Mouse (Mus musculus): ENCODE data around the gene Gabrg2.

DNA sequence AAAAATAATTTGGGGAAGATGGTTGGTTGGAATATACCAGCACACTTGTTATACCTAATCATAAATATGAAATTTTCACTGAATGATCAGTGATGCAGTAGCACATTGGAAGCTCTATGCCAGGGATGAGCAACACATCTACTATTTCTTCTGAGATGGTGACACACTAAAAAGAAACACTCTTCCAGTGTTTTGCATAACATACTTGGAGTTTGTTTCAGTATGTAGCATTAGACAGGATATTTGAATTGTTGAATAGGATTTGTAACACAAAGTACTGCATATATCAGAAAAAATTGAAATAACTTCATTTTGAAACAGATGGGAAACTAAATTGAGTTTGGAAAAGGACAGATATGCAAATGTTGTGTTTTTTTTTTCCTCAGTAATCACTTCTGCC lies 81.8 kb downstream of the Gabrg2 start:
- TF ChIP-seq CTCF (IDR thresholded peaks at IDR 0.05; ENCODE audit: low read depth) = no peak
- TF ChIP-seq EP300 (IDR thresholded peaks at IDR 0.05; ENCODE audit: low read depth) = no peak

Data from liver, embryonic 14.5 days (tissue).